Mouse (Mus musculus): Measurements from ENCODE around the gene Pcdh17.

Pcdh17 gene

GRCm38 (mm10) chr14:84477411-84477810 is 34.0 kb downstream of the Pcdh17 start:
- no peak for DNase-seq (ENCODE audit: low read depth, low spot score)

GRCm38 (mm10) chr14:84480546-84480945 is 37.2 kb downstream of the Pcdh17 start:
- no peak for DNase-seq (ENCODE audit: low read depth, low spot score)

- no peak for DNase-seq (ENCODE audit: low read depth, low spot score)
Measured at GRCm38 (mm10) chr14:84484350-84484749, 41.0 kb downstream of the Pcdh17 start.

GRCm38 (mm10) chr14:84511010-84511409 is 67.6 kb downstream of the Pcdh17 start:
- DNase-seq (ENCODE audit: low read depth, low spot score), result no peak

- DNase-seq (ENCODE audit: low read depth, low spot score), result no peak
Measured at GRCm38 (mm10) chr14:84532397-84532796, 89.0 kb downstream of the Pcdh17 start.

GRCm38 (mm10) chr14:84535264-84535663 is 91.9 kb downstream of the Pcdh17 start:
- no peak for DNase-seq (ENCODE audit: low read depth, low spot score)

- no peak for DNase-seq (ENCODE audit: low read depth, low spot score)
Measured at GRCm38 (mm10) chr14:84541838-84542237, 98.5 kb downstream of the Pcdh17 start.

GRCm38 (mm10) chr14:84545968-84546367 is 102.6 kb downstream of the Pcdh17 start:
- DNase-seq (ENCODE audit: low read depth, low spot score), result no peak

- DNase-seq (ENCODE audit: low read depth, low spot score), result no peak
Measured at GRCm38 (mm10) chr14:84547513-84548194, 104.3 kb downstream of the Pcdh17 start.

GRCm38 (mm10) chr14:84551546-84551945 is 108.2 kb downstream of the Pcdh17 start:
- no peak for DNase-seq (ENCODE audit: low read depth, low spot score)

GRCm38 (mm10) chr14:84571071-84571470 is 127.7 kb downstream of the Pcdh17 start:
- no peak for DNase-seq (ENCODE audit: low read depth, low spot score)
